Mouse (Mus musculus): ENCODE results near the gene Trp53i11. TPM values are rescaled to one million over a fixed set of nuclear protein-coding genes. Genes with fewer than 3 reads are reported as not detected.

Trp53i11 gene
- total RNA-seq, 1 experiment from 2014 or later: 24.9 TPM

DNA sequence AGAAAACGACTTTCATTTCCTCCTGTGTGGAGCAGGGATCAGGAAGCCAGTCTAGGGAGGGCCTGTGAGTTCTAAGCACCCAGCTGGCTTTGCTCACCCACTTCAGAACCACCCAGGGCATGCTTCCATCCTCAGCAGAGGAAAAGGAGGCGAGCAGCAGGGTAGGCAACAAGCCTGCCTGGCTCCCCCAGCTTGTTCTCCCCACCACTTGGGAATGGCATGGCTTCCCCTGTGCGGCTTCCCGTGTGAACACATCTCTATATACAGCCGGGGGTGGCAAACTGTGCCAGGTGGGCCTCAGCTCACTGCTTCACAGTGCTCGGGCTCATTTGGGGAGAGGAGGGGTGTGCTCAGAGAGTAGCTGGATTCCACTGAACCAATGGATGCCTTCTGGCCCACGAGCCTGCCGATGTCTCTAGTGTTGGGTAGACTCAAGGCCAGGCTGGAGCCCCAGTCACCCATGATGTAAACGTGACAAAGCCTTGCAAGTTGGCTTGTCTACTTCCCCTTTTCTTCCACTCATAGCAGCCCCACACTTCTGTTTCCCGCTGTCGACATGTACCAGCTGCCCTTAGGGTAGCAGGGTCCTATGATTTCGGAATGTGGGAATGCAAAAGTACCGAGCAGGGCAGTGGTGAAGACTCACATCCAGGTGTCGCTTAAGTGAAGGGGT, 20.5 kb upstream of the Trp53i11 start:
- peak; percentile 86 to 90 for ATAC-seq (replicated peaks in 1 of 2; ENCODE audit: insufficient read depth in 1 of 2, low FRiP score in 2 of 2, low TSS enrichment in 1 of 2, low read depth in 1 of 2, poor library complexity in 2 of 2, severe bottlenecking in 2 of 2)

DNA sequence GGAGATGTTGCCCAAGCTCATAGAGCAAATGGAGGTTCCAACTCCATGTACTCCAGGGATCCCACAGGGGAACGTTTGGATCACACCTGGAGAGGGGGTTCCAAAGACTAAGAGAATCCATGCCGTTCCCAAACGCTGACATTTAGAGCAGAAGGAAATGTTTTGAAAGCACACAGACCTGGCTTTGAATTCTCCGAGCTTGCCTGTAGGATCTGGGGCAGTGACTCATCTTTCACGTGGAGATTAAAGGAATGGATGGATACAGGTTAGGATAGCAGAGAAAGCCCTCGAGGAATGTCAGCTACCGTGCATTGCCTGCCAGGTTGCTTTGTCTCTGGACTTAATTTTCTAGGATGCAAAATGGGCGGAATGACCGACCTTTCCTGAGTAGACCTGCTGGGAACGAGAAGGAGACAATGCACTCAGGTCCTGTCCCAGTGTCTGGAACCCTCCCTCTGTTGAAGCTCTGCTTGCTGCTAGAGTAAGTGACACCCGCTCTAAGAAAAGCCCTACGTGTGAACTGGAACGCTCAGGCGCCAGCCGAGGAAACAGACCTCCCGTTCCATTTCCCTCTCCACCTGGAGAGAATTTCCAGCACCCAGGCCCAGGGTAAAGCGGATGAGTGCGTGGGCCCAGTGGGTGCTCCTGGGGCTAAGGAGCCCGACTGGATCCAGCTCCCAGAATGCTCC, 17.0 kb upstream of the Trp53i11 start:
- ATAC-seq (replicated peaks in 1 of 2; ENCODE audit: insufficient read depth in 1 of 2, low FRiP score in 2 of 2, low TSS enrichment in 1 of 2, low read depth in 1 of 2, poor library complexity in 2 of 2, severe bottlenecking in 2 of 2): no peak

DNA sequence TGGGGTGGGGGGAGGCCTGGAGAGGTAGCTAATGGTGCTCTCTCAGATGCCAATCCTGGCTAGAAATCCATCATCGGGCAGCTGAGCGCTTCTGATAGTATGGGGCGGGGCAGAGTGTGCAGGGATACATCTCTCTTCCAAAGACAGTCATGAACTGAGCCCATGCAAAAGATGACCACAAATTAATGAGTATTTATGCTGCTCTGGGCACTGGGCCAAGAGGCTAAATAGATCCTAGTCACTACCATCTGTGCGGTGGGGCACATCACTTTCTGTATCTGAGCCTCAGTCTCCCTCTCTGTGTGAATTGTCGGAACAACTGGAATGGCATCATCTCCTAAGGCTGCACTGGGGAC, 16.5 kb upstream of the Trp53i11 start:
- ATAC-seq (replicated peaks in 1 of 2; ENCODE audit: insufficient read depth in 1 of 2, low FRiP score in 2 of 2, low TSS enrichment in 1 of 2, low read depth in 1 of 2, poor library complexity in 2 of 2, severe bottlenecking in 2 of 2): no peak

DNA sequence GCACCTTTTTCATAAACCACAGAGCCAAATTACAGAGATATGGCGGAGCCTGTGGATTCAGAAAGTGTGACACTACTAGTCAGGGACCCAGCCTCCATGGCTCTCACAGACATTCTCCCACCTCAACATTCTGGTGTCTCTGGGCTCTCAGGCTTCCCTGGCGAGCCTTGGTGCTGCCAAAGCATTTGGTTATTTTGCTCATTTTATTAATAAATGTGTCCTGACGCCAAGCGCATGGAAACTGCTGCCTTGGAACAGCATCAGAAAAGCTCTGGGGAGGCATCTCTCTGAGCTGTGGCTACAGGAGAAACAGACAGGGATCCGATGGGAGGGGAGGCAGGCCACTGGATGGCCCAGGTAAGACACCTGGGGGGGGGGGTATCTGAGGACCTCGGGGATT, 15.4 kb upstream of the Trp53i11 start:
- no peak for ATAC-seq (replicated peaks in 1 of 2; ENCODE audit: insufficient read depth in 1 of 2, low FRiP score in 2 of 2, low TSS enrichment in 1 of 2, low read depth in 1 of 2, poor library complexity in 2 of 2, severe bottlenecking in 2 of 2)

DNA sequence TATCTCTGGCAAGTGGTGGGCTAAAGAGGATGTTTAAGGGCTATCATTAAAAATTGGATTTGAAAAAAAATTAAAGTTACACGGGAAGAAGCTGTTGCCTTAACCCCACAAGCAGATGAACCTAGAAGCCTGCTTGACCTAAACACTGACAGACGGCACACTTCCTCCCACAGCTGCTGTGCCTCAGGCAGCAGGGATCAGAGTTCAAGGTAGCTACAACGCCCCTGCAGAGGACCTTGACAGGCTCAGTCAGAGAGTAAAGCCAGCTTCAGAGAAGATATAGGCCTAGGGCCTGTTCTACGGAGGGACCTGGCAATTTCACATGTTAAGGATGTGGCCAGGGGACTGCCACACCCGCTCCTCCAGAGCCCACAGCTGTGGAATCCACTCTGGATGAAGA, 14.9 kb upstream of the Trp53i11 start:
- no peak for ATAC-seq (replicated peaks in 1 of 2; ENCODE audit: insufficient read depth in 1 of 2, low FRiP score in 2 of 2, low TSS enrichment in 1 of 2, low read depth in 1 of 2, poor library complexity in 2 of 2, severe bottlenecking in 2 of 2)

DNA sequence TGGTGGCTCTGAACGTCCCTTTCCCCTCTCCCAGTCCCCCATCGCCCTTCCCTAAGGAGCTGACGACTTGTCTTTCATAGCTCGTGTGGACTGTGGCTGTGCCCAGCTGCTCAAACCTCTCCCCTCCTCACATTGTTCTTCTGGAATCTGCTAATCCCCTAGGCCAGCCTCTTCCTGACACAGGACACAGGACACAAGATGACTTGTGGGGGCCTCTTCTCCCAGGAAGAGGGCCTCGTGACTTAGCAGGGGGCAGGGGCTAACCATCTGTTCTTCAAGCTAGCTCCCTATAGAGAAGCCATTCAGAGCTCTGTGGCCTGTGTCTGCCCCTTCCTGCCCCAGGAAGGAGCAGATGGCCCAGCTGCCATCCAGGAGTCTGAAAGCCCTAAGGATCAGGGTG, 13.2 kb upstream of the Trp53i11 start:
- ATAC-seq (replicated peaks in 1 of 2; ENCODE audit: insufficient read depth in 1 of 2, low FRiP score in 2 of 2, low TSS enrichment in 1 of 2, low read depth in 1 of 2, poor library complexity in 2 of 2, severe bottlenecking in 2 of 2): no peak

DNA sequence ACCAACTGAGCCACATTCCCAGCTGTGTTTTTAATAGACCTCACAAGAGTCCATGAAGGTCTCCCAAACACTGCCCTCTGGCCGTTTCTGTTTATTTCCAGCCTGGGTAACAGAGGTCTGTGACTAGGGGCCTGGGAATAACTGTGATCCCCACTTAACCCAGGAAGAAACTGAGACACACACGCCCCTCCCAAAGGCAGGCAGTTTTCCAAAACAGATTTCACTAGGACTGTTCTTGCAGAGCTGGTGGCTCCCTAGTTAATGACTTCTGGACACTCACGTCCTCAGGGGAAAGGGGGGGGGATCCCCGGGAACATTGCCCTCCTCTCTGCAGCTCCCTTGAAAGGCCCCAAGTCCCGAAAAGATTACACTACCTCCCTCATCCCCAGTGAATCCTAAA, 12.1 kb upstream of the Trp53i11 start:
- ATAC-seq (replicated peaks in 1 of 2; ENCODE audit: insufficient read depth in 1 of 2, low FRiP score in 2 of 2, low TSS enrichment in 1 of 2, low read depth in 1 of 2, poor library complexity in 2 of 2, severe bottlenecking in 2 of 2): no peak

DNA sequence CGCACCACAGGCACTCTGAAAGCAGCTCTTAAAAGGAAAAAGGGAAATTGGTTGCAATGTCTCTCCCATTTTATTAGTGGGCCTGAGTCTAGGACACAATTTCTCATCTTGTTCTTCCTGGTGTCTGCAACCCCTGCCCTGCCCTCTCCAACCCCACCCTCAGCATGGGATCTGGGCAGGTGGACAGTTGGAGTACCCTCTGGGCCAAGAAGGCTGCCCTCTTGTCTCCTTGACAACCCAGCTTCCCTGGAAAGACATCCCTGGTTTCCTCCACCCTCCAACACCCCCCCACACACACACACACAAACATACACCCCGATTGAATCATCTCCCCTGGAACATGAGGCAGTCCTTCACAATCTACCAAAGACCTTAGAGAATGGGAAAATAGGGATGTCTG, 11.6 kb upstream of the Trp53i11 start:
- no peak for ATAC-seq (replicated peaks in 1 of 2; ENCODE audit: insufficient read depth in 1 of 2, low FRiP score in 2 of 2, low TSS enrichment in 1 of 2, low read depth in 1 of 2, poor library complexity in 2 of 2, severe bottlenecking in 2 of 2)

DNA sequence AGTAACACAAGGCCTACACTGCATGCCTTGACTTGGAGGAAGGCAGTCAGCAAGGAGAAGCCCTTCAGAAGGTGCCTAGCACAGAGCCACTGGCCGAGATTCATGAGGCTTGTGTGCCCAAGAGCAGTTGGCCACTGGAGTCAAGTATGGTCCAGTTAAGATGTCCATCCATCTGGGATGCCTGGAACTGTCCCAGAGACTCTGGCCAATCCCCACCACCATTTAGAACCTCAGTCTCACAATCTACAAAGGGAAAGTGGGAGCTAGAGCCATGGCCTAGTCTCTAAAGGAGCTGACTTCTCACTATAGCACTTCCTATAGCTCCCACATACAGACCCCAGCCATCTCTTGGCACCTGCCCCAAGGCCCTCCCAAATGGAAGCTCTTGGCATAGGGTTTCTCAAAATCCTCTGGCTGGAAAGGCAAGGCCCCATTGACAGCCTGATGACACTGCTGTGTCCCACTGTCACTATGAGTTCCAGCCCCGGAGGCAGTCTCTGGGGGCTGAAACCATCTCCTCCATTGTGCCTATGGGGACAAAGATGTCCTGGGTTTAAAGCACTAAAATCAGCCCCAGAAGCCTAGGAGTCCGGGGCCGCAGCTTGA, 11.1 kb upstream of the Trp53i11 start:
- ATAC-seq (replicated peaks in 1 of 2; ENCODE audit: insufficient read depth in 1 of 2, low FRiP score in 2 of 2, low TSS enrichment in 1 of 2, low read depth in 1 of 2, poor library complexity in 2 of 2, severe bottlenecking in 2 of 2): no peak

DNA sequence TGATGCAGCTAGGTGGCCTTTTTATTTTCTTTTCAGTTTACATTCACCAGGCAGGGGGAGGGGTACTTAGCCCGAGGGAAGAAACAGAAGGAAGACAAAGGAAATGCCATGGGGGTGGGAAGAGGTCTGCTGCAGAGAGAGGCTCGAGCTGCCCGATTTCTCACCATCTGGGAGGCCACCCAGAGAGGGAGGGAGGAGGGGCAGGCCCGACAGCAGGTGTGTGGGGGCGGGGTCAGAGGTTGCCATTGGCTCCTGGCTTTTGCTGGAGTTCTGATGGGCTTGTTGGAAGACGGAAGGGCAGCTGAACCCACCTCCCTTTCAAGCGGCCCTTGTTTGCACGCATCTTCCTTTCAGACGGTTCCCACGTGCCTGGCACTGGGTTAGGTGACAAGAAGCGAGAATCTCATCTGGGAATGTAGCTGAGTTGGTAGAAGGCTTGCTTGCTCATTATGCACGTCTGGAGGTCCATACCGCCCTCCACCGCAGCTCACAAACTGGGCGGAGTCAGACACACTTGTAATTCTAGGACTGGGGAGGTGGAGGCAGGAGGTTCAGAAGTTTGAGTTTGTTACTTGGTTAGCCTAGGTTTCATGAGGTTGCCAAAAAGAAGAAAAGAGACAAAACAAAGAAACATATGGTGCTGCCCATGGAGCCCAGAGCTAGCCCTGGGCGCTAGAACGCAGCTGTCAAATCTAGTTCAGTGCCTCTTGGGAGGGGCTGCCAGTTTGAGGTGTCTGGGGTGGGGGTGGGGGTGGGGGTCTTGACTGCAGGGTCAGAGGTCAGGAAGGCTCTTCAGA, 10.3 kb upstream of the Trp53i11 start:
- ATAC-seq (replicated peaks in 1 of 2; ENCODE audit: insufficient read depth in 1 of 2, low FRiP score in 2 of 2, low TSS enrichment in 1 of 2, low read depth in 1 of 2, poor library complexity in 2 of 2, severe bottlenecking in 2 of 2): no peak

DNA sequence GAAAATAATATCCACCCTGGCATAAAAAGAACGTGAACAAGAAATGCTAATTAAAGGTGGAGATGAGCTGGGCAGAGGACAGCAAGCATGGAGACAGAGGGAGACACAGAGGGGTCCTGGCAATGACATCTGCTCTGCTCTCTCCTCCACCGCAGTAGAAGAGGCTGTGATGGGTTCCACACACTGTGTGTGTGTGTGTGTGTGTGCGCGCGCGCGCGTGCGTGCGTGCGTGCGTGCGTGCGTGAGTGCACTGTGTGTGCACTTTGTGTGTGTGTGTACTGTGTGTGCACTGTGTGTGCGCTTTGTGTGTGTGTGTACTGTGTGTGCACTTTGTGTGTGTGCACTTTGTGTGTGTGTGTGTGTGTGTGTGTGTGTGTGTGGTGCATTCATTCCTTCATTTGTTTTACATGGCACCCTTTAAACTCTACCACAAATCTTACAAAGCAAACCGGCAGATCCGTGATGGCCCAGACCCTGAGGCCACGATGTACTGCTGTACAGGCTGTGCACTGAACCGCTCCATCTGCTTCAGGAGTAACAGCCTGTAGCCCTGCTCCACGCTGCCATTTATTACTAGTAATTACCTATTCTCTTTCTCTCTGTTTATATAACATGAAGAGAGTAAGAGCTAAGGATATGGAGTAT, 9.6 kb upstream of the Trp53i11 start:
- no peak for ATAC-seq (replicated peaks in 1 of 2; ENCODE audit: insufficient read depth in 1 of 2, low FRiP score in 2 of 2, low TSS enrichment in 1 of 2, low read depth in 1 of 2, poor library complexity in 2 of 2, severe bottlenecking in 2 of 2)

DNA sequence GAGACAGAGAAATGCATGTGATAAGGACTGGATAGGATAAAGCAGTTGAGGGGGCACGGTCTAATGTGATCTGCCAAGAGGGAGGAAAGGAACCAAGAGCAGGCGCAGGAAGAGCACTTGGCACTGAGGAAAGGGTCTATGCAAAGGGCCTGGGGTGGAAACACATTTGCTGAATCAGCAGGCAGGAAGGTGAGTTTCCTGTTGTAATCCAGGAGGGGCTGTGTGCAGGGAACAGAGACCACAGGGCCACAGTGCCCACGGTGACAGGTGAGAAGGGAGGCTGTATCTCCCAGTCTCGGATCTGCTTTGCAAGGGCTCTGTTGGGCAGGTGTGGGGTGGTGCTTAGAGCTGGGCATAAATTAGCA, 9.1 kb upstream of the Trp53i11 start:
- ATAC-seq (replicated peaks in 1 of 2; ENCODE audit: insufficient read depth in 1 of 2, low FRiP score in 2 of 2, low TSS enrichment in 1 of 2, low read depth in 1 of 2, poor library complexity in 2 of 2, severe bottlenecking in 2 of 2): no peak

DNA sequence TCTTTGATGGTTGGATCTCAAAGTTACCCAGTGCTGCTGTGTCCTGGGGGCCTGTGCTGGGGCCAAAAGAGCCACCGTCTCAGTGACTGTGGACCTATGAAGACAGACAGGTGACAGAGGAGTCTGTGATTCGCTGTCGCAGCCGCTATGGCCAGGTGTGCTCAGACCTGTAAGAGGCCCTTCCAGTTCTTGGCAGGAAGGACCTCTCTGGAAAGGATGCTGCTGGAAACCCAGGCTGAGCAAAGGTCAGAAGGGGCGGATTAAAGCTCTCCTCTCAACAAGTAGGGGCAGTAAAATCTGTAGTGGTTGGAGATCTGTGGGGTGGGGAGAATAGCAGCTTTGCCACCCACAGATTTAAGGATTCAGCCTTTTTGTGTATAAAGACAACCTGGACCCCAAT, 7.7 kb upstream of the Trp53i11 start:
- ATAC-seq (replicated peaks in 1 of 2; ENCODE audit: insufficient read depth in 1 of 2, low FRiP score in 2 of 2, low TSS enrichment in 1 of 2, low read depth in 1 of 2, poor library complexity in 2 of 2, severe bottlenecking in 2 of 2): no peak

DNA sequence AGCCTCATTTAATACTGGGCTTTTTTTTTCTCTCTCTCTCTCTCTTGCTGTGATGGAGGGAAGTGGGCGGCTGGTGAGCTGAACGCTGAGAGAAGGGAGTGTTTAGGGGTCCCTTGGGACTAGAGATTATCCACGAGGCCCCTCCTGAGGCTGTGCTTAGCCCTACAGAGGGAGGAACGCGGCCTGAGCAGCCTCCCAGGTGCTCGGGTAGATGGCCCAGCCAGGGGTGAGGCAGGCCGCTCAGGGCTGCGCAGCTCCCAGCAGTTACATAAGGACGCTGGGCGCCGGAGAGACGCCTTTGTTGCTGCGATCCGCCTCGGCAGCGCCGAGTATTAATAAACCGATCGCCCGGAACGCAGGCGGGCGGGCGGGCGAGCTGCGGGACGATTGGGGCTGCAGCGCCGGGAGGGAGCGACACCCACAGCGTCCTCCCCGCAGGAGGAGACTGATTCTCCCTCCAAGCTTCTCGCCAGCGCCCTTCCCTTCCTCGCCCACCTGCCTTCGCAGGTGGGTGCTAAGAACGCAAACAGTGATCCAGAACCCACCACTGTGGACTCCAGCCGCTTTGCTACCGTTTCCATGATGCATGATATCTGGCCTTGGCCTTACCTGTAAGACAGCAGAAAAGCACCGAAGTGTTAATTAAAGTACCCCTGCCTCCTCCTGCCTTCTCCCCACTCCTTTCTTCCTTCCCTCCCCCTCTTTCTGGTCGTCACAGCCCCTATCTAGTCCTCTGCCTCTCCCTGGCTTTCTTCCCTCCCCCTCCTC, 7.1 kb upstream of the Trp53i11 start:
- peak; percentile 18 to 31; a peak in 2 of 4 replicates for ATAC-seq (replicated peaks in 1 of 2; ENCODE audit: insufficient read depth in 1 of 2, low FRiP score in 2 of 2, low TSS enrichment in 1 of 2, low read depth in 1 of 2, poor library complexity in 2 of 2, severe bottlenecking in 2 of 2)

DNA sequence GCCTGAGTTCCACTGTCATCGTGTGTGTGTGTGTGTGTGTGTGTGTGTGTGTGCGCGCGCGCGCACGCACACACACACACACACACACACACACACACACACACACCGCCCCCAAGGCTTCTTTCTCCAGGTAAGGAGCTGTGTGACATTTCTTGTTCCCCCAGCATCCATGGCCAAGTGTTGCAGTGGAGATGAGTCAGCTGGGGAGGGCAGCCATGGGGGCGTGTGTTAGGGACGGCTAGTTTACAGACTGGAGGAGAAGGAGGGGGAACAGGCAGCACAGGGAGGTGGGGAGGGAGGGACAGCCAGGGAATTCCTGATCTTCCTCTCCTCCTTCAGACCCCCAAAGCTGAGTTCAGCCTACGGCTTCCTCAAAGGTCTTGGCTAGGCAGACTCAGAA, 4.5 kb upstream of the Trp53i11 start:
- no peak for ATAC-seq (replicated peaks in 1 of 2; ENCODE audit: insufficient read depth in 1 of 2, low FRiP score in 2 of 2, low TSS enrichment in 1 of 2, low read depth in 1 of 2, poor library complexity in 2 of 2, severe bottlenecking in 2 of 2)

DNA sequence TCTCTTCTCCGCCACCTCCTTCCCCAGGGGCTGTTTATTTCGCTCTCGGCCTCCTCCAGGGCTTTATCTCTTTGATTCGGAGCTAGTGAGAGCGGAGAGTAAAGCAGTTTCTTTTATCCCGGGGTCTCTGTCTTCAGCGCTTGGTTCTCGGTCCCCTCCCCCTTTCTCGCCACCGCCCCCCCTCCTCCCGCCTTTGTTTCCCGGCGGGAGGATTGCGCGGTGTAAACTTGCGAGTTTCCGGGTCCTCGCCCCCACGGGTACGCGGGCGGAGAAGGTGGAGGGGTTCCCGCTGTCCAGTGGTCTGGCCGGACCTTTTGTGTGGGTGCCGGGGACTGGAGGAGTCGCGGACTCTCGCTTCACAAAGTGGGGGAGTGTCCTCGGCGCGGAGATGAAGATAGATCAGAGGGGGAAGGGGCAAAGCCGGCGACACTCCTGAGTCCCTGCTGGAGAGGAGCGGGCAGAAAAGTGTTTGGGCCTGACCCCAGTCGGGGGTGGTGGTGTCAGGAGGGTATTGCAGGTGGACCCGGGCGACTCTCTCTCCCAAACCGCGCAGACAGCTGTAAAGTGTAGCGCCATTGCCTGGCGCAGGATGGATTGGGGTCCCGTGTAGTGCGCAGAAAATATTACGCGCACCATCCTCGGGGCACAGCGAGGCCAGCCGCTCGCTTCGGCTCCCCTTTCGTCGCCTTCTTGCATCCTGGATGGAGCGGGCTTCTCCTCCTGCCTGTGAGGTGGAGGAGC, 842 bp downstream of the Trp53i11 start:
- ATAC-seq (replicated peaks in 1 of 2; ENCODE audit: insufficient read depth in 1 of 2, low FRiP score in 2 of 2, low TSS enrichment in 1 of 2, low read depth in 1 of 2, poor library complexity in 2 of 2, severe bottlenecking in 2 of 2): peak in 1 of 2 experiments; percentile 6; a peak in 1 of 4 replicates
